ENCODE assay signal across 9 mouse cellular contexts in genomic region chr10:79778006-79778405, GRCm38 (mm10). TPM values are rescaled to one million over a fixed set of nuclear protein-coding genes. Genes with fewer than 3 reads are reported as not detected.
DNase-seq lines count a peak whose midpoint lies in the region; ATAC-seq and TF ChIP-seq lines count a peak whose summit lies in the region.
"Had no signal": no experiment of that assay in that cellular context is flagged by ENCODE, and none has a peak within 500 bp of the region (broad histone marks: within the 10 kb centered on the region; RNA-seq: fewer than 3 reads in every experiment).

No protein-coding gene starts in this region.

- no peak for ATAC-seq in heart, embryonic 11.5 days (replicated peaks; ENCODE audit: insufficient number of reproducible peaks, low FRiP score, low TSS enrichment)
- ATAC-seq in limb, embryonic 12.5 days (ENCODE audit: insufficient number of reproducible peaks, insufficient read depth, low FRiP score, low TSS enrichment, low read depth): no peak
- ATAC-seq in stomach, postnatal 0 days (ENCODE audit: low FRiP score, low TSS enrichment): no peak
- ATAC-seq in megakaryocyte, adult 5-6 weeks (ENCODE audit: poor library complexity, severe bottlenecking): no peak

- H3K9me3 ChIP-seq in heart, embryonic 11.5 days (replicated peaks; ENCODE audit: control insufficient read depth, low read length): 0 out of 2 replicates have a peak, but pooled peaks cover 3% of the 10 kb centered on the region
- peaks cover 6% of the 10 kb centered on the region; the same call in 1 of the 2 replicates for H3K9me3 ChIP-seq in limb, embryonic 12.5 days
- no peaks in the 10 kb centered on the region for H3K9me3 ChIP-seq in stomach, postnatal 0 days (ENCODE audit: control insufficient read depth, low read length)

- H3K4me3 ChIP-seq in gastrocnemius, adult 2 months: peak overlapping the region; percentile 72
- H3K4me3 ChIP-seq in heart, embryonic 11.5 days (ENCODE audit: low read depth, low read length): peak overlapping the region; percentile 54
- peak overlapping the region; percentile 8 for H3K4me3 ChIP-seq in limb, embryonic 12.5 days (replicated peaks)
- H3K4me3 ChIP-seq in stomach, postnatal 0 days (ENCODE audit: low read depth, low read length): peak overlapping the region; percentile 46; the same call in 1 of the 2 replicates
- H3K4me3 ChIP-seq: erythroblast, embryonic 14.5 days had no signal

- peaks cover 40% of the 10 kb centered on the region for H3K27me3 ChIP-seq in heart, embryonic 11.5 days (ENCODE audit: control insufficient read depth, insufficient read depth, low read length)
- peaks cover 63% of the 10 kb centered on the region for H3K27me3 ChIP-seq in limb, embryonic 12.5 days
- no peaks in the 10 kb centered on the region for H3K27me3 ChIP-seq in stomach, postnatal 0 days (ENCODE audit: control insufficient read depth, insufficient read depth, low read length)

- intact Hi-C loops in gastrocnemius, adult 2 months (cut with DNase I): no loop called here
- intact Hi-C loops in left cerebral cortex, postnatal 36 days (cut with DNase I): no loop called here

- peak overlapping the region; percentile 67 for H3K27ac ChIP-seq in gastrocnemius, adult 2 months
- H3K27ac ChIP-seq in heart, embryonic 11.5 days (ENCODE audit: low read depth, low read length): 0 out of 2 replicates have a peak overlapping the region, but pooled peaks have one; percentile 15
- H3K27ac ChIP-seq in limb, embryonic 12.5 days: no peak overlapping the region
- H3K27ac ChIP-seq in stomach, postnatal 0 days (replicated peaks): peak overlapping the region; percentile 75

- H3K9ac ChIP-seq in heart, embryonic 11.5 days (ENCODE audit: low read depth, low read length): no peak overlapping the region
- no peak overlapping the region; the same call in 1 of the 2 replicates for H3K9ac ChIP-seq in limb, embryonic 12.5 days (replicated peaks)
- no peak overlapping the region for H3K9ac ChIP-seq in stomach, postnatal 0 days (ENCODE audit: low read length)

- no peak for TF ChIP-seq EP300 in stomach, postnatal 0 days (optimal IDR thresholded peaks at IDR 0.05)

- no peak for TF ChIP-seq CTCF in gastrocnemius, adult 2 months (IDR thresholded peaks at IDR 0.05)
- no peak for TF ChIP-seq CTCF in stomach, postnatal 0 days (IDR thresholded peaks at IDR 0.05; ENCODE audit: low read depth)

- peak; percentile 60 for DNase-seq in gastrocnemius, adult 2 months
- DNase-seq in gastrocnemius, adult 8-10 months (ENCODE audit: low spot score in 2 of 2): no peak
- peak; percentile 77 for DNase-seq in adrenal gland, adult 2 months
- DNase-seq in stomach, postnatal 0 days (ENCODE audit: low spot score): peak; percentile 72
- no peak for DNase-seq in left cerebral cortex, postnatal 36 days (ENCODE audit: low spot score in 2 of 2)

- WGBS in heart, embryonic 11.5 days (ENCODE audit: insufficient replicate concordance): 10% methylated on average over 15 of the region's 15 CpGs
- 15% methylated on average over 15 of the region's 15 CpGs for WGBS in limb, embryonic 12.5 days
- WGBS in stomach, postnatal 0 days: 9% methylated on average over 15 of the region's 15 CpGs

- no peaks in the 10 kb centered on the region for H3K36me3 ChIP-seq in heart, embryonic 11.5 days (ENCODE audit: control insufficient read depth, insufficient read depth, low read length)
- H3K36me3 ChIP-seq in limb, embryonic 12.5 days: no peaks in the 10 kb centered on the region
- H3K36me3 ChIP-seq in stomach, postnatal 0 days (ENCODE audit: control insufficient read depth, insufficient read depth, low read length): no peaks in the 10 kb centered on the region

- peak overlapping the region; percentile 83 for H3K4me2 ChIP-seq in heart, embryonic 11.5 days
- peak overlapping the region; percentile 80 for H3K4me2 ChIP-seq in limb, embryonic 12.5 days
- H3K4me2 ChIP-seq in stomach, postnatal 0 days (replicated peaks; ENCODE audit: low read depth): peak overlapping the region; percentile 72

- H3K4me1 ChIP-seq in heart, embryonic 11.5 days (ENCODE audit: control insufficient read depth, insufficient read depth, low read length): peaks cover 31% of the 10 kb centered on the region
- peaks cover 39% of the 10 kb centered on the region for H3K4me1 ChIP-seq in limb, embryonic 12.5 days (replicated peaks)
- H3K4me1 ChIP-seq in stomach, postnatal 0 days (replicated peaks; ENCODE audit: control insufficient read depth, insufficient read depth): peaks cover 2% of the 10 kb centered on the region; the same call in 1 of the 2 replicates

RNA-seq across cellular contexts. Expression of gene Fstl3, which starts 0.9 kb away (rescaled TPM):
- 1 to 10 TPM; 1.0 to 1.5 TPM for total RNA-seq in gastrocnemius, adult 2 months (2021)
- 1 to 10 TPM in 2 of 4 experiments, under 1 TPM in 2; 0.73 to 1.2 (median 1.1) TPM for total RNA-seq in gastrocnemius, adult 8-10 months (2022)
- total RNA-seq in adrenal gland, adult 2 months (2021): 10 to 100 TPM in 1 of 2 experiments, 1 to 10 TPM in 1; 10.0 to 37.2 TPM
- 47.0 and 74.7 TPM in 2 replicates for polyA plus RNA-seq in adrenal gland, adult 2 months (2012; rRNA removed)
- 11.4 TPM in 2 replicates for polyA plus RNA-seq in heart, embryonic 11.5 days (2014; fragmentation: Nextera tagmentation; extraction: Ambion mirVana)
- polyA plus RNA-seq in limb, embryonic 12.5 days (2016; fragmentation: Nextera tagmentation; extraction: Ambion mirVana): 3.0 and 4.0 TPM in 2 replicates
- polyA plus RNA-seq in stomach, postnatal 0 days (2015; fragmentation: Nextera tagmentation; extraction: Ambion mirVana): 14.1 and 17.6 TPM in 2 replicates
- total RNA-seq in megakaryocyte, adult 5-6 weeks (2015): 3.9 and 5.3 TPM in 2 replicates
- total RNA-seq in megakaryocyte, adult 5-6 weeks (2017): 1.7 and 2.7 TPM in 2 replicates
- total RNA-seq in left cerebral cortex, postnatal 36 days (2021): 1 to 10 TPM; 2.8 to 3.6 TPM

RNA-seq across cellular contexts. Expression of gene Rnf126, which starts 11.3 kb away (rescaled TPM):
- total RNA-seq in gastrocnemius, adult 2 months (2021): 10 to 100 TPM; 46.1 to 53.6 TPM
- 10 to 100 TPM; 51.9 to 80.5 (median 53.3) TPM for total RNA-seq in gastrocnemius, adult 8-10 months (2022)
- total RNA-seq in adrenal gland, adult 2 months (2021): 10 to 100 TPM; 51.6 to 51.8 TPM
- 222 and 226 TPM in 2 replicates for polyA plus RNA-seq in adrenal gland, adult 2 months (2012; rRNA removed)
- 63.1 and 69.0 TPM in 2 replicates for polyA plus RNA-seq in heart, embryonic 11.5 days (2014; fragmentation: Nextera tagmentation; extraction: Ambion mirVana)
- 108 and 113 TPM in 2 replicates for polyA plus RNA-seq in limb, embryonic 12.5 days (2016; fragmentation: Nextera tagmentation; extraction: Ambion mirVana)
- polyA plus RNA-seq in stomach, postnatal 0 days (2015; fragmentation: Nextera tagmentation; extraction: Ambion mirVana): 60.0 and 68.6 TPM in 2 replicates
- 30.4 and 34.0 TPM in 2 replicates for total RNA-seq in megakaryocyte, adult 5-6 weeks (2015)
- total RNA-seq in megakaryocyte, adult 5-6 weeks (2017): 12.5 and 13.0 TPM in 2 replicates
- total RNA-seq in left cerebral cortex, postnatal 36 days (2021): 100 to 1,000 TPM in 1 of 2 experiments, 10 to 100 TPM in 1; 92.7 to 104 TPM

RNA-seq across cellular contexts. Expression of gene Prss57, which starts 12.8 kb away (rescaled TPM):
- not detected for total RNA-seq in gastrocnemius, adult 2 months (2021)
- total RNA-seq in gastrocnemius, adult 8-10 months (2022): not detected
- under 1 TPM in 1 of 2 experiments, not detected in 1; 0.21 TPM for total RNA-seq in adrenal gland, adult 2 months (2021)
- polyA plus RNA-seq in adrenal gland, adult 2 months (2012; rRNA removed): 0.28 TPM in 1 of 2 replicates, not detected in the other
- not detected in 2 replicates for polyA plus RNA-seq in heart, embryonic 11.5 days (2014; fragmentation: Nextera tagmentation; extraction: Ambion mirVana)
- polyA plus RNA-seq in limb, embryonic 12.5 days (2016; fragmentation: Nextera tagmentation; extraction: Ambion mirVana): not detected in 2 replicates
- 0.04 and 0.15 TPM in 2 replicates for polyA plus RNA-seq in stomach, postnatal 0 days (2015; fragmentation: Nextera tagmentation; extraction: Ambion mirVana)
- total RNA-seq in megakaryocyte, adult 5-6 weeks (2015): 2.7 and 5.6 TPM in 2 replicates
- total RNA-seq in megakaryocyte, adult 5-6 weeks (2017): 1.2 and 1.8 TPM in 2 replicates
- under 1 TPM; 0.74 to 0.79 TPM for total RNA-seq in left cerebral cortex, postnatal 36 days (2021)

RNA-seq across cellular contexts. Expression of gene Palm, which starts 15.4 kb away (rescaled TPM):
- 10 to 100 TPM; 18.1 to 23.0 TPM for total RNA-seq in gastrocnemius, adult 2 months (2021)
- total RNA-seq in gastrocnemius, adult 8-10 months (2022): 10 to 100 TPM in 3 of 4 experiments, 1 to 10 TPM in 1; 6.8 to 12.3 (median 11.2) TPM
- total RNA-seq in adrenal gland, adult 2 months (2021): 100 to 1,000 TPM in 1 of 2 experiments, 10 to 100 TPM in 1; 68.1 to 105 TPM
- 138 and 146 TPM in 2 replicates for polyA plus RNA-seq in adrenal gland, adult 2 months (2012; rRNA removed)
- 66.6 and 70.1 TPM in 2 replicates for polyA plus RNA-seq in heart, embryonic 11.5 days (2014; fragmentation: Nextera tagmentation; extraction: Ambion mirVana)
- 121 TPM in 2 replicates for polyA plus RNA-seq in limb, embryonic 12.5 days (2016; fragmentation: Nextera tagmentation; extraction: Ambion mirVana)
- 27.8 and 29.1 TPM in 2 replicates for polyA plus RNA-seq in stomach, postnatal 0 days (2015; fragmentation: Nextera tagmentation; extraction: Ambion mirVana)
- 39.3 and 42.2 TPM in 2 replicates for total RNA-seq in megakaryocyte, adult 5-6 weeks (2015)
- total RNA-seq in megakaryocyte, adult 5-6 weeks (2017): 30.2 and 35.5 TPM in 2 replicates
- 100 to 1,000 TPM; 321 to 357 TPM for total RNA-seq in left cerebral cortex, postnatal 36 days (2021)

RNA-seq across cellular contexts. Expression of gene Fgf22, which starts 23.1 kb away (rescaled TPM):
- not detected for total RNA-seq in gastrocnemius, adult 2 months (2021)
- not detected for total RNA-seq in gastrocnemius, adult 8-10 months (2022)
- total RNA-seq in adrenal gland, adult 2 months (2021): not detected
- 0.18 and 0.68 TPM in 2 replicates for polyA plus RNA-seq in adrenal gland, adult 2 months (2012; rRNA removed)
- 0.26 TPM in 1 of 2 replicates, not detected in the other for polyA plus RNA-seq in heart, embryonic 11.5 days (2014; fragmentation: Nextera tagmentation; extraction: Ambion mirVana)
- polyA plus RNA-seq in limb, embryonic 12.5 days (2016; fragmentation: Nextera tagmentation; extraction: Ambion mirVana): 0.24 and 0.60 TPM in 2 replicates
- 13.5 and 14.9 TPM in 2 replicates for polyA plus RNA-seq in stomach, postnatal 0 days (2015; fragmentation: Nextera tagmentation; extraction: Ambion mirVana)
- not detected in 2 replicates for total RNA-seq in megakaryocyte, adult 5-6 weeks (2015)
- total RNA-seq in megakaryocyte, adult 5-6 weeks (2017): not detected in 2 replicates
- total RNA-seq in left cerebral cortex, postnatal 36 days (2021): 1 to 10 TPM; 4.0 to 4.7 TPM
- polyA plus RNA-seq: erythroblast, embryonic 14.5 days had no signal

Comparison
In these comparisons a context has a peak if more than half of its experiments do, and no peak if none do; other contexts are left out.
1. DNase-seq: peak in gastrocnemius, adult 2 months (single experiment), adrenal gland, adult 2 months (single experiment) and stomach, postnatal 0 days (single experiment); none in gastrocnemius, adult 8-10 months (0 of 2) and left cerebral cortex, postnatal 36 days (0 of 2).
2. H3K4me3 ChIP-seq: peak in every context shown above with its lines; median percentile 72 in gastrocnemius, adult 2 months; 54 in heart, embryonic 11.5 days; 46 in stomach, postnatal 0 days; 8 in limb, embryonic 12.5 days.
3. Peak in every context shown above with its lines, with median percentiles within 50 percentile points of each other: H3K4me2 ChIP-seq.